Mouse (Mus musculus) CD4-positive helper T cell, adult 2 months (primary cell): ENCODE measurements around the gene 1700129C05Rik.

ENCODE experiments used
- DNase-seq: peaks from one replicate; pipeline ENCODE4 v3.0.0-alpha.2; 2012; ENCODE audit warnings: low read depth, missing footprints, low spot score

The 1700129C05Rik gene

GRCm38 (mm10) chr14:59142793-59143192 lies at the start of gene 1700129C05Rik:
Gene 1700129C05Rik (minus strand): TSS chr14:59142893.
- no peak for DNase-seq

- no peak for DNase-seq
Measured at GRCm38 (mm10) chr14:59186121-59186520, 43.4 kb upstream of the 1700129C05Rik start.

GRCm38 (mm10) chr14:59185514-59185913 lies 42.8 kb upstream of the 1700129C05Rik start:
- DNase-seq: no peak

DNA sequence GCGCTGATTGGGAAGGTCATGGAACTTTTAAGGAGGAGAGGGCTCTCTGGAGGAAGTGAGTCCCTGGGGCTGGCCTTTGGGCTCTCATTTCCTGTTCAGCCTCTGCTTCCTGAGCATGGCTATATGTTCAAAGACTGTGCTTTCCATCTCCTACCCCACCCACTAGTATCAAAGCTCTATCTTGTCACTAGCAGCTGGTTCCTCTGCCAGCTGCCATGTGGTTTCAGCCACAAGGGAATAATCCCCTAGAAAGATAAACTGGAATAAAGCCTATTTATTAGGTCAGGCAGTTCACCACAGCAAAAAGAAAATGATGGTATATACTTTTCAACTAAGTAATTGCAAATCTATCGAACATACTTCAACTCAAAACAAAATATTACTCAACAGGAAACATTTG lies 40.0 kb upstream of the 1700129C05Rik start:
- no peak for DNase-seq

GRCm38 (mm10) chr14:59178649-59179048 lies 36.0 kb upstream of the 1700129C05Rik start, which contains the start of gene Gm5142:
Gene Gm5142 (minus strand): TSS chr14:59178749.
- no peak for DNase-seq

DNA sequence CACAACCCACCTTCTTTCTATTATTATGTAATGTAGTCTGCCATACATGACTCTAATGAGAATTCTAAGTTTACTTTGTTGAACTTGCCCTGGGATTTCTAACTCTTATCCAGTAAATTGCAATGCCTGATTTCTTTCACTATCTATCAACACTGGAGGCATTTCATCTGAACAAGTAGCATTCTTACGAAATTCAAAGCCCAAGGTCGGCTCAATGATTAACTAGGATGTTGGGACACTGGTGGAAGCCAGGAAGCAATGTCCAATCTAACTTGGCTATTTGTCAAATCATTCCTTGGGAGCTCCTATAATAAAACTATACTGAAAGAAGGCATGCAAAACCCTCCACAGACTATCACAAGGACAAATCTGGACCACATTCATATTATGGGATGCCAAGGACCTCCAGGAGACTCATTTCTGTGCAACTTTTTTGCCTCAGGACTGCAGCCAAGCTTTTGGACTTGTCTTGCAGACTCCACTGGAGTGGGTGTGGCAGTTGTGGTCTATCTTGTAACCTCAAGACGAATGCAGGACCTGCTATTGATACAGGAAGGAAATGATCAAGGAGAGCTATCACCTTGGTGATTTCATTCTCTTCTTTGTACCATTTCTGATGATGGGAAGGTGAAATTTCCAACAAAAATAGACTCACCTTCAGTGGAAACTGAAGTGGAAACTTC lies 14.5 kb upstream of the 1700129C05Rik start:
- DNase-seq: peak; percentile 4

- no peak for DNase-seq
Measured at GRCm38 (mm10) chr14:59155589-59155988, 12.9 kb upstream of the 1700129C05Rik start.

DNA sequence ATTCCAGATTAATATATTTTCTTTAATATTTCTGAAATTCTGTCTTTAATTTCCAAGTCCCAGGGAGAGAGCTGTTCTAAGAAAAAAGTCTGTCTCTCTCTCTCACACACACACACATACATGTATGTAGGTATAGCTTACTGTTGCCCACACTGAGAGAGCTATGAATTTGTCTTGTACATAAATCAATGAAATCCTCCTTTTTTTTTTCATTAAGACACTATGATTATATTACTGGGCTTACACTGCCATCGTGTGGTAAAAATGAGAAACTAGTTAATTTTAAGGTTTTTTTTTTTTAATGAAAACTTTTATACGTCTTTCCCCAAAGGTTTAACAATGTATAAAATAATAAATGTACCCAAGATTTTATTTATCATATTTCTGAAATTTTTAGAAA lies 28.4 kb downstream of the 1700129C05Rik start:
- peak; percentile 12 for DNase-seq

- DNase-seq: no peak
Measured at GRCm38 (mm10) chr14:59104006-59104605, 38.6 kb downstream of the 1700129C05Rik start.

GRCm38 (mm10) chr14:59093601-59094000 lies 49.1 kb downstream of the 1700129C05Rik start:
- DNase-seq: no peak

GRCm38 (mm10) chr14:59084396-59084795 lies 58.3 kb downstream of the 1700129C05Rik start:
- peak; percentile 7 for DNase-seq
